Mouse (Mus musculus): ENCODE measurements at regions not wholly inside any gene's neighbourhood (a gene's known extent, or its start where the extent isn't known, plus 50 kb on each side); places are given as distances from the start of the nearest gene placed in this dataset.
A peak's percentile ranks its signal among the peaks of the same experiment; 100 is the strongest.

GRCm38 (mm10) chr4:95466647-95467046 lies 90.7 kb upstream of the Fggy start:
- no peak overlapping the region for H3K9ac ChIP-seq (replicated peaks; ENCODE audit: low read depth, low read length)
- H3K27me3 ChIP-seq (ENCODE audit: control insufficient read depth, insufficient read depth, low read length) = no peaks in the 10 kb centered on the region
- no peak overlapping the region for H3K27ac ChIP-seq (ENCODE audit: low read length)
- H3K4me3 ChIP-seq (ENCODE audit: low read depth, low read length) = no peak overlapping the region
- H3K36me3 ChIP-seq (ENCODE audit: control insufficient read depth, insufficient read depth, low read length) = no peaks in the 10 kb centered on the region
- WGBS = 31% methylated on average over 2 of the region's 2 CpGs
- no peaks in the 10 kb centered on the region for H3K4me1 ChIP-seq (ENCODE audit: control insufficient read depth, insufficient read depth, low read length)
- no peaks in the 10 kb centered on the region for H3K9me3 ChIP-seq (ENCODE audit: control insufficient read depth, low read depth, low read length)
- ATAC-seq (ENCODE audit: insufficient number of reproducible peaks, insufficient read depth, low FRiP score, low read depth) = no peak
- no peak overlapping the region for H3K4me2 ChIP-seq (replicated peaks; ENCODE audit: low read depth, low read length)

GRCm38 (mm10) chr4:95467526-95467925 lies 89.8 kb upstream of the Fggy start:
- WGBS = 85% methylated on average over 2 of the region's 2 CpGs
- no peak overlapping the region for H3K9ac ChIP-seq (replicated peaks; ENCODE audit: low read depth, low read length)
- no peak overlapping the region for H3K4me2 ChIP-seq (replicated peaks; ENCODE audit: low read depth, low read length)
- H3K27me3 ChIP-seq (ENCODE audit: control insufficient read depth, insufficient read depth, low read length) = no peaks in the 10 kb centered on the region
- no peaks in the 10 kb centered on the region for H3K4me1 ChIP-seq (ENCODE audit: control insufficient read depth, insufficient read depth, low read length)
- H3K36me3 ChIP-seq (ENCODE audit: control insufficient read depth, insufficient read depth, low read length) = no peaks in the 10 kb centered on the region
- H3K4me3 ChIP-seq (ENCODE audit: low read depth, low read length) = no peak overlapping the region
- no peak for ATAC-seq (ENCODE audit: insufficient number of reproducible peaks, insufficient read depth, low FRiP score, low read depth)
- no peaks in the 10 kb centered on the region for H3K9me3 ChIP-seq (ENCODE audit: control insufficient read depth, low read depth, low read length)
- H3K27ac ChIP-seq (ENCODE audit: low read length) = no peak overlapping the region

- Histone ChIP-seq H3K27ac (ENCODE audit: low read length) (no peak overlapping the region), H3K4me2 (replicated peaks; ENCODE audit: low read depth, low read length) (no peak overlapping the region), H3K9ac (replicated peaks; ENCODE audit: low read depth, low read length) (no peak overlapping the region), H3K9me3 (ENCODE audit: control insufficient read depth, low read depth, low read length) (no peaks in the 10 kb centered on the region), H3K36me3 (ENCODE audit: control insufficient read depth, insufficient read depth, low read length) (no peaks in the 10 kb centered on the region), H3K4me3 (ENCODE audit: low read depth, low read length) (no peak overlapping the region), H3K4me1 (ENCODE audit: control insufficient read depth, insufficient read depth, low read length) (peaks cover 4% of the 10 kb centered on the region; the same call in 1 of the 2 replicates), H3K27me3 (ENCODE audit: control insufficient read depth, insufficient read depth, low read length) (no peaks in the 10 kb centered on the region)
- WGBS = 75% methylated on average over 5 of the region's 5 CpGs
- no peak for ATAC-seq (ENCODE audit: insufficient number of reproducible peaks, insufficient read depth, low FRiP score, low read depth)
These were observed 82.4 kb upstream of the Fggy start for GRCm38 (mm10) chr4:95474726-95475406.

DNA sequence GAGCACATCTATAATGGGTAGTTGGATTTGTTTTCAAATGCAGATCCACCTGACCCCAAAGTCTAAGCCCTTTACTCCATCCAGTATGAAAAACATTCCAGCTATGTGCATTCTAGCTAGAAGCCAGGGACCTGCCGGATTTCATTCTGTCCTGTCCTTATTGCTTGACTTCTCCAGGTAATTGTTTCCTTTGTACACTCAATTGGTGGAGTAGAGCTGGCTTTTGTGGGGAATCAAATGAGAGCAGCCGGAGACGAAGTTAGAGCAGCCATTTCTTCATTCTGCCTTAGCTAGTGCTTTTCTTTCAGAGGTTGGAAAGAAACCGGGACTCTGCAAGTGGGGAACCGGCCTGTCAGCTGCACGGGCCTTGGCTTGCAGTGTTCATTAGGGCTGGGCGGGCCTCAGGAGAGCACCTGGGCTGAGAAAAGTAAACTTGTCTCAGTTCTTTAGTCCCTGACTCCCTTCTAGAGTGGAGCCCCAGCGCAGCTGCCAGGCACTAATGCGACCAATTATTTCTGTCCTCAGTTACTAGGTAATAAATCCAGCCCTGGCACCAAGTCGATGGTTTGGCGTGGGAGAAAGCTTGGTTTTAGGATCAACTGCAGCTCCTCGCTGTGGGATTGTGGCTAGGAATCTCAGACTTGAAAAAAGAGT lies 81.1 kb upstream of the Fggy start:
- Histone ChIP-seq H3K27me3 (ENCODE audit: control insufficient read depth, insufficient read depth, low read length) (no peaks in the 10 kb centered on the region), H3K9me3 (ENCODE audit: control insufficient read depth, low read depth, low read length) (no peaks in the 10 kb centered on the region), H3K9ac (replicated peaks; ENCODE audit: low read depth, low read length) (no peak overlapping the region), H3K4me3 (ENCODE audit: low read depth, low read length) (no peak overlapping the region), H3K27ac (ENCODE audit: low read length) (no peak overlapping the region; the same call in 1 of the 2 replicates), H3K4me1 (ENCODE audit: control insufficient read depth, insufficient read depth, low read length) (peaks cover 4% of the 10 kb centered on the region; the same call in 1 of the 2 replicates), H3K4me2 (replicated peaks; ENCODE audit: low read depth, low read length) (no peak overlapping the region), H3K36me3 (ENCODE audit: control insufficient read depth, insufficient read depth, low read length) (no peaks in the 10 kb centered on the region)
- 36% methylated on average over 12 of the region's 12 CpGs for WGBS
- ATAC-seq (ENCODE audit: insufficient number of reproducible peaks, insufficient read depth, low FRiP score, low read depth) = 0 out of 2 replicates have a peak, but pooled peaks have one; percentile 78

DNA sequence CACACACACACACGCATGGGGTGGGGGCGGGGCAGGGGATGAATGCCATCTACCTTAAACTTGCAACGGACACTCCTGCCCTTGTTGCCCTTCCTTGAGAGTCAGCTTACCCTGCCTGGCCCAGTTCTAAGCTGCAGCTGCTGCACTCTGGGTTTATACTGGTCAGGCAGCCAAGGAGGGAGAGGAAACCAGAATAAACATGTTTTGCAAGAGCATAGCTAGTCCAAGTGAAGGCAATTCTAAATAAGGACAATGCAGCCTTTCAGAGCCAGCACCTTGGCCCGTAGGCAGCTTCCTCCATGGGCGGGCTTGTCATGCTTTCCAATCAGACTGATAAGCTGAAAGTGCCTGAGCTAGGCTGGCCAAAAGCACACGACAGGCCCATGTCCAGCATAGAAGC lies 73.7 kb upstream of the Fggy start:
- H3K9me3 ChIP-seq (ENCODE audit: control insufficient read depth, low read depth, low read length) = no peaks in the 10 kb centered on the region
- peaks cover 8% of the 10 kb centered on the region; the same call in 1 of the 2 replicates for H3K4me1 ChIP-seq (ENCODE audit: control insufficient read depth, insufficient read depth, low read length)
- ATAC-seq (ENCODE audit: insufficient number of reproducible peaks, insufficient read depth, low FRiP score, low read depth) = peak; percentile 67; the same call in 1 of the 2 replicates
- WGBS = 47% methylated on average over 6 of the region's 6 CpGs
- H3K36me3 ChIP-seq (ENCODE audit: control insufficient read depth, insufficient read depth, low read length) = no peaks in the 10 kb centered on the region
- no peak overlapping the region for H3K9ac ChIP-seq (replicated peaks; ENCODE audit: low read depth, low read length)
- H3K4me3 ChIP-seq (ENCODE audit: low read depth, low read length) = no peak overlapping the region
- H3K4me2 ChIP-seq (replicated peaks; ENCODE audit: low read depth, low read length) = no peak overlapping the region
- H3K27ac ChIP-seq (ENCODE audit: low read length) = peak overlapping the region; percentile 48; the same call in 1 of the 2 replicates
- H3K27me3 ChIP-seq (ENCODE audit: control insufficient read depth, insufficient read depth, low read length) = no peaks in the 10 kb centered on the region

DNA sequence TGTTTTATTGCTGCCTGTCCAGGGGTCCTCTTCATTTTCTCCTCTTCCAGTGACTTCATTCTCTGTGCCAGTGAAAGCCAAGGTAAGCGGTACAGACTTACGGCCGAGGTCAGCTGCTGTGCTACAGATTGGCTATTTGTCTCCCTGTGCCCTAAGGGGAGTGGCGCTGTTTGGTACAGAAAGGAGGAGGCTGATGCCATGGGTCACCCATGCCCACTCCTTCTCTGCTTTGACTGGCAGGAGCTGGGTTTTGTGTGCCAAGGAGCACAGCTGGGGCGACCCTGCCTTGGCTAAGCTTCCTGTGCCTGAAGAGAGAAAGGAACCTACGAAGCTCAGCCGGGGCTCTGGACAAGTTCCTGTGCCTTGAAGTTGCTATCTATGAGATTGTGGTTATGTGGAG lies 70.0 kb upstream of the Fggy start:
- H3K9me3 ChIP-seq (ENCODE audit: control insufficient read depth, low read depth, low read length) = no peaks in the 10 kb centered on the region
- H3K27ac ChIP-seq (ENCODE audit: low read length) = peak overlapping the region; percentile 17; the same call in 1 of the 2 replicates
- H3K9ac ChIP-seq (replicated peaks; ENCODE audit: low read depth, low read length) = no peak overlapping the region
- H3K4me2 ChIP-seq (replicated peaks; ENCODE audit: low read depth, low read length) = 0 out of 2 replicates have a peak overlapping the region, but pooled peaks have one; percentile 8
- H3K4me1 ChIP-seq (ENCODE audit: control insufficient read depth, insufficient read depth, low read length) = peaks cover 8% of the 10 kb centered on the region; the same call in 1 of the 2 replicates
- no peaks in the 10 kb centered on the region for H3K36me3 ChIP-seq (ENCODE audit: control insufficient read depth, insufficient read depth, low read length)
- 67% methylated on average over 7 of the region's 7 CpGs for WGBS
- H3K4me3 ChIP-seq (ENCODE audit: low read depth, low read length) = no peak overlapping the region
- no peak for ATAC-seq (ENCODE audit: insufficient number of reproducible peaks, insufficient read depth, low FRiP score, low read depth)
- H3K27me3 ChIP-seq (ENCODE audit: control insufficient read depth, insufficient read depth, low read length) = no peaks in the 10 kb centered on the region

DNA sequence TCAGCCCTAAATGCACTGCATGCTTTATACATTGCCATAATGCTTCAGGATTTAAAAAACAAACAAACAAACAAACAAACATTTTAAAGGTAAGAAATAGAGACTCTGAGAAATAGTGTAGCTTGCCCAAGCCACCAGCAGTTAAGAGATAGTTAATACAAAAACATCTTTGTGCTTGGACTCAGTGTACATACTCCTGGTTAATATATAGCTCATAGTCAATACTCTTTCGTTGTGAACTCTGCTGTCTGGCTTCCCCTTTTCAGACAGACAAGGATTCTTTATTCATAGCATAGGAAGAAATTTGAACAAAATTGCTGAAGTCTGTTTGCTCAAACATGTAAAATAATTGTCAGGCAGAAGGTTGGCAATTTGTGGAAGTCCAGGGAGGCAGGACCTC lies 69.3 kb upstream of the Fggy start:
- Histone ChIP-seq H3K9me3 (ENCODE audit: control insufficient read depth, low read depth, low read length) (no peaks in the 10 kb centered on the region), H3K4me1 (ENCODE audit: control insufficient read depth, insufficient read depth, low read length) (peaks cover 8% of the 10 kb centered on the region; the same call in 1 of the 2 replicates), H3K36me3 (ENCODE audit: control insufficient read depth, insufficient read depth, low read length) (no peaks in the 10 kb centered on the region), H3K9ac (replicated peaks; ENCODE audit: low read depth, low read length) (no peak overlapping the region), H3K27ac (ENCODE audit: low read length) (no peak overlapping the region), H3K4me2 (replicated peaks; ENCODE audit: low read depth, low read length) (no peak overlapping the region), H3K4me3 (ENCODE audit: low read depth, low read length) (no peak overlapping the region), H3K27me3 (ENCODE audit: control insufficient read depth, insufficient read depth, low read length) (no peaks in the 10 kb centered on the region)
- WGBS = 59% methylated on average over 1 of the region's 1 CpGs
- no peak for ATAC-seq (ENCODE audit: insufficient number of reproducible peaks, insufficient read depth, low FRiP score, low read depth)

GRCm38 (mm10) chr4:95489059-95489458 lies 68.2 kb upstream of the Fggy start:
- Histone ChIP-seq H3K36me3 (ENCODE audit: control insufficient read depth, insufficient read depth, low read length) (no peaks in the 10 kb centered on the region), H3K27ac (ENCODE audit: low read length) (no peak overlapping the region), H3K4me1 (ENCODE audit: control insufficient read depth, insufficient read depth, low read length) (peaks cover 3% of the 10 kb centered on the region; the same call in 1 of the 2 replicates), H3K4me3 (ENCODE audit: low read depth, low read length) (no peak overlapping the region), H3K9ac (replicated peaks; ENCODE audit: low read depth, low read length) (no peak overlapping the region), H3K4me2 (replicated peaks; ENCODE audit: low read depth, low read length) (no peak overlapping the region), H3K9me3 (ENCODE audit: control insufficient read depth, low read depth, low read length) (no peaks in the 10 kb centered on the region), H3K27me3 (ENCODE audit: control insufficient read depth, insufficient read depth, low read length) (no peaks in the 10 kb centered on the region)
- no peak for ATAC-seq (ENCODE audit: insufficient number of reproducible peaks, insufficient read depth, low FRiP score, low read depth)
- 36% methylated on average over 2 of the region's 2 CpGs for WGBS
